Mouse (Mus musculus): Measurements from ENCODE around the gene Eid3. TPM values are rescaled to one million over a fixed set of nuclear protein-coding genes. Genes with fewer than 3 reads are reported as not detected.

Gene Eid3
- total and polyA plus RNA-seq, 3 experiments: 1.4 to 3.5 (median 1.5) TPM

DNA sequence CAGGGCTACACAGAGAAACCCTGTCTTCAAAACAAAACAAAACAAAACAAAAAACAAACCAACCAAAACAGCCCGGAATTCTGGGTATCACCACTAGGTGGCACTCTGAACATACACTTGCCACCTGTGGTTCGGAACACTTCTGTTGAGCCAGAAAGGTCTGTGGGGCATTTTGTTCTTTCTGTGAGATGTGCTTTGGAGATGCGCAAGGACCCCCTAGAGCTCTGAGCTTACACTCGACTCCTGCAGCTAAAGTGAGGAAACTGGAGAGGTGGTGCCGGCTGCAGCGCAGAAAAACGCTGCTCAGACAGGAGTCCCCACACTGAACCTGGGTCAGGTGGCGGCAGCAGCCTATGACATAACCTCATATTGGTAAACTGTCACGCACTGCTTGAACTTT lies 43.0 kb downstream of the Eid3 start:
- Histone ChIP-seq H3K4me1 (ENCODE audit: control insufficient read depth in 1 of 2, insufficient read depth in 2 of 2) (peaks cover 0 to 5% of the 10 kb centered on the region in 2 experiments; a peak in 2 of 4 replicates), H3K9me3 (replicated peaks; ENCODE audit: low read length) (no peaks in the 10 kb centered on the region), H3K9ac (ENCODE audit: insufficient read depth, low read depth) (peak overlapping the region; percentile 40; the same call in 1 of the 2 replicates), H3K36me3 (replicated peaks in 1 of 2; ENCODE audit: control insufficient read depth in 1 of 2, insufficient read depth in 1 of 2, low read length in 1 of 2) (no peaks in the 10 kb centered on the region), H3K27me3 (replicated peaks) (no peaks in the 10 kb centered on the region), H3K27ac (ENCODE audit: insufficient read depth, low read depth) (no peak overlapping the region), H3K4me3 (replicated peaks in 1 of 3; ENCODE audit: low read depth in 2 of 3, low read length in 2 of 3, poor library complexity in 1 of 3) (peak overlapping the region in 2 of 3 experiments; percentile 7 to 23), H3K79me2 (replicated peaks; ENCODE audit: control insufficient read depth, extremely low read depth, insufficient read depth, poor library complexity, severe bottlenecking) (no peaks in the 10 kb centered on the region), H3K4me2 (ENCODE audit: insufficient read depth, low read depth, poor library complexity, severe bottlenecking) (peak overlapping the region; percentile 91)
- peak; percentile 68 for DNase-seq (ENCODE audit: extremely low read depth)
- TF ChIP-seq UBTF (IDR thresholded peaks at IDR 0.05; ENCODE audit: low read depth, low read length) (no peak), TCF12 (IDR thresholded peaks at IDR 0.05; ENCODE audit: low read depth, low read length) (no peak), MAFK (IDR thresholded peaks at IDR 0.05; ENCODE audit: insufficient replicate concordance, low read length) (no peak), IRF4 (IDR thresholded peaks at IDR 0.05; ENCODE audit: low read depth, low read length) (no peak), RAD21 (IDR thresholded peaks at IDR 0.05; ENCODE audit: low read depth, low read length) (peak; percentile 89), ZC3H11A (IDR thresholded peaks at IDR 0.05; ENCODE audit: low read depth, low read length) (peak; percentile 65), MEF2A (IDR thresholded peaks at IDR 0.05; ENCODE audit: borderline replicate concordance, low read depth, low read length) (no peak), ZKSCAN1 (IDR thresholded peaks at IDR 0.05; ENCODE audit: borderline replicate concordance, low read depth, low read length) (no peak), ELF1 (IDR thresholded peaks at IDR 0.05; ENCODE audit: low read depth, low read length) (no peak), MXI1 (IDR thresholded peaks at IDR 0.05; ENCODE audit: low read depth, low read length) (no peak), JUN (IDR thresholded peaks at IDR 0.05; ENCODE audit: insufficient read depth, low read depth, low read length) (no peak), ZMIZ1 (IDR thresholded peaks at IDR 0.05; ENCODE audit: low read depth, low read length) (no peak), EP300 (IDR thresholded peaks at IDR 0.05; ENCODE audit: low read length) (no peak), MAX (IDR thresholded peaks at IDR 0.05; ENCODE audit: low read length) (no peak), USF2 (conservative IDR thresholded peaks at IDR 0.05; ENCODE audit: low read depth, low read length) (no peak), SIN3A (IDR thresholded peaks at IDR 0.05; ENCODE audit: low read length) (no peak), BHLHE40 (IDR thresholded peaks at IDR 0.05; ENCODE audit: low read depth, low read length) (no peak), CTCF (conservative IDR thresholded peaks at IDR 0.05 in 1 of 2, IDR thresholded peaks at IDR 0.05 in 1 of 2; ENCODE audit: low read depth in 2 of 2, low read length in 2 of 2) (peak; percentile 72 to 82), HCFC1 (IDR thresholded peaks at IDR 0.05; ENCODE audit: low read depth, low read length) (no peak), RCOR1 (conservative IDR thresholded peaks at IDR 0.05; ENCODE audit: low read depth, low read length) (no peak), SMC3 (IDR thresholded peaks at IDR 0.05; ENCODE audit: low read depth, low read length) (peak; percentile 80), POLR2A (IDR thresholded peaks at IDR 0.05; ENCODE audit: low read depth, low read length) (no peak), PAX5 (IDR thresholded peaks at IDR 0.05; ENCODE audit: low read length) (no peak)
- dilution Hi-C loops (cut with MboI; ENCODE audit: extremely low pct_ligation_motif_present, extremely low pct_unique_long_range_greater_than_20kb, low sequenced_read_pairs): no loop called here
- in situ Hi-C loops (cut with MboI; ENCODE audit: low pct_ligation_motif_present, low pct_unique_long_range_greater_than_20kb, low sequenced_read_pairs): loop anchor here (10.0 to 25.0 kb wide), 2 partner anchors 403 to 595 kb away; no protein-coding TSS in a partner anchor
